ENCODE assay signal across 10 mouse cellular contexts in the genomic region with DNA sequence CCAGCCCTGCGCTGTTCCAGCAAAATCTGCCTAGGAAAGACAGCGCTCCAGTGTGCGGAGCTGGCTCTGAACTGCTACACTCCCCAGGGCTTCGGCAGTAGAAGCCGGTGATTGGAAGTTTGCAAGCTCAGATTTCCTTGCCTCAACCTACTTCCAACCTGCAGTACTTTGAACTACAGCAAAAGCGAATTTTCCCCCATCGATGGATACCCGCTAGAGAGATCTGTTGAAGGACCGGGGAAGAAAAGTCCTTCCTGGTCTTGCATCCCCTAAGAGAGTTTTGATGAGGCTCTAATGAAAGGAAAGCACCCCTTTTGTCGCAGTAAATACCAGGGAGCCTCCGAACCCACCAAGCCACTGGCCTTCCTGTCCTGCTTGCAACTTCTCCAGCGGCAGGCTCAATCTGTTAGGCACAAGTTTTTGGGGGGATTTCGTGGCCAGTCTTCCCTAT. TPM values are rescaled to one million over a fixed set of nuclear protein-coding genes. Genes with fewer than 3 reads are reported as not detected.
DNase-seq lines count a peak whose midpoint lies in the region; ATAC-seq and TF ChIP-seq lines count a peak whose summit lies in the region.
"Had no signal": no experiment of that assay in that cellular context is flagged by ENCODE, and none has a peak within 500 bp of the region (broad histone marks: within the 10 kb centered on the region; RNA-seq: fewer than 3 reads in every experiment).

No protein-coding gene starts in this region.

- peak overlapping the region; percentile 81 for H3K27ac ChIP-seq in hindbrain, embryonic 13.5 days
- peak overlapping the region; percentile 62 for H3K27ac ChIP-seq in neural tube, embryonic 11.5 days (ENCODE audit: low read depth, low read length)
- no peak overlapping the region for H3K27ac ChIP-seq in liver, postnatal 0 days (ENCODE audit: low read depth)

- peaks cover 34% of the 10 kb centered on the region for H3K4me1 ChIP-seq in hindbrain, embryonic 13.5 days (replicated peaks)
- H3K4me1 ChIP-seq in neural tube, embryonic 11.5 days (ENCODE audit: control insufficient read depth, insufficient read depth, low read length), result peaks cover 3% of the 10 kb centered on the region; the same call in 1 of the 2 replicates
- H3K4me1 ChIP-seq in liver, postnatal 0 days (ENCODE audit: insufficient read depth), result no peaks in the 10 kb centered on the region

- peak overlapping the region; percentile 53 for H3K4me2 ChIP-seq in hindbrain, embryonic 13.5 days
- H3K4me2 ChIP-seq in neural tube, embryonic 11.5 days (ENCODE audit: low read depth), result peak overlapping the region; percentile 35
- no peak overlapping the region for H3K4me2 ChIP-seq in liver, postnatal 0 days (ENCODE audit: low read depth, low read length)

- TF ChIP-seq CTCF in liver, postnatal 0 days (IDR thresholded peaks at IDR 0.05; ENCODE audit: low read depth), result no peak

- TF ChIP-seq EP300 in liver, postnatal 0 days (IDR thresholded peaks at IDR 0.05; ENCODE audit: low read depth), result no peak

- no peak for ATAC-seq in hindbrain, embryonic 13.5 days (ENCODE audit: low FRiP score)
- no peak for ATAC-seq in neural tube, embryonic 11.5 days (ENCODE audit: insufficient read depth, low FRiP score, low TSS enrichment)
- ATAC-seq in liver, postnatal 0 days, result no peak

- 2% methylated on average over 13 of the region's 13 CpGs for WGBS in hindbrain, embryonic 13.5 days
- under 1% methylated on average over 13 of the region's 13 CpGs for WGBS in neural tube, embryonic 11.5 days
- WGBS in liver, postnatal 0 days (ENCODE audit: insufficient replicate concordance), result 3% methylated on average over 13 of the region's 13 CpGs

- no peaks in the 10 kb centered on the region for H3K36me3 ChIP-seq in hindbrain, embryonic 13.5 days
- no peaks in the 10 kb centered on the region for H3K36me3 ChIP-seq in neural tube, embryonic 11.5 days (ENCODE audit: control insufficient read depth, insufficient read depth, low read length)
- no peaks in the 10 kb centered on the region for H3K36me3 ChIP-seq in liver, postnatal 0 days (replicated peaks; ENCODE audit: insufficient read depth, low read length)

- no peaks in the 10 kb centered on the region for H3K9me3 ChIP-seq in hindbrain, embryonic 13.5 days
- no peaks in the 10 kb centered on the region for H3K9me3 ChIP-seq in neural tube, embryonic 11.5 days (ENCODE audit: control insufficient read depth, low read length)
- no peaks in the 10 kb centered on the region for H3K9me3 ChIP-seq in liver, postnatal 0 days (ENCODE audit: low read length)

- peak; percentile 63 for DNase-seq in cerebellum, adult 8-10 months
- peak; percentile 58 for DNase-seq in embryo, embryonic 11 days
- peak; percentile 56 for DNase-seq in neural tube, embryonic 11.5 days (ENCODE audit: low spot score)
- DNase-seq in natural killer cell, adult 2 months (ENCODE audit: low spot score in 2 of 2), result no peak
- DNase-seq in liver, postnatal 0 days, result no peak
- no peak for DNase-seq in B cell, adult 2 months
- DNase-seq in layer of hippocampus, adult 9-10 months (ENCODE audit: low spot score), result no peak
- DNase-seq: gastrocnemius, postnatal 36 days; lung, postnatal 10 days had no signal

- peaks cover 73% of the 10 kb centered on the region for H3K27me3 ChIP-seq in hindbrain, embryonic 13.5 days
- H3K27me3 ChIP-seq in neural tube, embryonic 11.5 days (ENCODE audit: control insufficient read depth, insufficient read depth, low read length), result peaks cover 61% of the 10 kb centered on the region
- peaks cover 76% of the 10 kb centered on the region for H3K27me3 ChIP-seq in liver, postnatal 0 days (ENCODE audit: insufficient read depth, low read length)

- H3K4me3 ChIP-seq in hindbrain, embryonic 13.5 days, result peak overlapping the region; percentile 31
- H3K4me3 ChIP-seq in neural tube, embryonic 11.5 days (ENCODE audit: low read depth, low read length), result peak overlapping the region; percentile 19
- no peak overlapping the region for H3K4me3 ChIP-seq in liver, postnatal 0 days (ENCODE audit: low read depth, low read length)

- H3K9ac ChIP-seq in hindbrain, embryonic 13.5 days, result peak overlapping the region; percentile 70
- H3K9ac ChIP-seq in neural tube, embryonic 11.5 days (ENCODE audit: low read length), result peak overlapping the region; percentile 66
- H3K9ac ChIP-seq in liver, postnatal 0 days (replicated peaks), result no peak overlapping the region

RNA-seq across cellular contexts. Expression of a gene that starts 10.2 kb away (rescaled TPM):
- polyA plus RNA-seq in hindbrain, embryonic 13.5 days (2015; fragmentation: Nextera tagmentation; extraction: Ambion mirVana), result 42.7 and 58.2 TPM in 2 replicates
- 52.2 and 58.1 TPM in 2 replicates for polyA plus RNA-seq in neural tube, embryonic 11.5 days (2014; fragmentation: Nextera tagmentation; extraction: Ambion mirVana)
- not detected in 2 replicates for polyA plus RNA-seq in liver, postnatal 0 days (2015; fragmentation: Nextera tagmentation; extraction: Ambion mirVana)

RNA-seq across cellular contexts. Expression of a gene that starts 13.6 kb away (rescaled TPM):
- polyA plus RNA-seq in hindbrain, embryonic 13.5 days (2015; fragmentation: Nextera tagmentation; extraction: Ambion mirVana), result 13.7 and 21.3 TPM in 2 replicates
- 17.3 and 17.9 TPM in 2 replicates for polyA plus RNA-seq in neural tube, embryonic 11.5 days (2014; fragmentation: Nextera tagmentation; extraction: Ambion mirVana)
- not detected in 2 replicates for polyA plus RNA-seq in liver, postnatal 0 days (2015; fragmentation: Nextera tagmentation; extraction: Ambion mirVana)

Comparison
In these comparisons a context has a peak if more than half of its experiments do, and no peak if none do; other contexts are left out.
1. DNase-seq: peak in cerebellum, adult 8-10 months (single experiment), embryo, embryonic 11 days (single experiment) and neural tube, embryonic 11.5 days (single experiment); none in natural killer cell, adult 2 months (0 of 2), liver, postnatal 0 days (single experiment), B cell, adult 2 months (0 of 2) and layer of hippocampus, adult 9-10 months (single experiment).
2. RNA of a gene that starts 10.2 kb away (polyA plus RNA-seq): 42.7 to 58.2 TPM in hindbrain, embryonic 13.5 days and 52.2 to 58.1 TPM in neural tube, embryonic 11.5 days; not detected in liver, postnatal 0 days; every median in the first group is over 10 times any median in the second.
3. RNA of a gene that starts 13.6 kb away (polyA plus RNA-seq): 13.7 to 21.3 TPM in hindbrain, embryonic 13.5 days and 17.3 to 17.9 TPM in neural tube, embryonic 11.5 days; not detected in liver, postnatal 0 days; every median in the first group is over 10 times any median in the second.